Mouse (Mus musculus) midbrain, embryonic 14.5 days (tissue): ENCODE data around the gene Gm1113. TPM values are rescaled to one million over a fixed set of nuclear protein-coding genes. Genes with fewer than 3 reads are reported as not detected.

ENCODE experiments used
- ATAC-seq: fragments of 200-750 bp; cut with Nextera tagmentation; 2 replicates; pipeline ENCODE4 v1.8.0; 2017; ENCODE audit warnings: moderate number of reproducible peaks, moderate library complexity; ENCODE audit not compliant: low FRiP score, low TSS enrichment
- DNase-seq: peaks from one replicate; pipeline ENCODE4 v3.0.0-alpha.2; 2015
- H3K27ac ChIP-seq: fragments of 300-500 bp; sonication (generic); replicated peaks from 2 replicates; pipeline ENCODE4 v1.5.1; 2014; ENCODE audit warnings: mild to moderate bottlenecking, low read depth, low read length, moderate library complexity
- H3K27me3 ChIP-seq: fragments of 300-500 bp; sonication (generic); 2 replicates; pipeline ENCODE4 v1.6.1; 2014; ENCODE audit warnings: low read length, control low read depth, mixed read lengths; ENCODE audit not compliant: control insufficient read depth, insufficient read depth
- H3K36me3 ChIP-seq: fragments of 300-500 bp; sonication (generic); 2 replicates; pipeline ENCODE4 v1.6.1; 2014; ENCODE audit warnings: low read length, control low read depth; ENCODE audit not compliant: control insufficient read depth, insufficient read depth
- H3K4me1 ChIP-seq: fragments of 300-500 bp; sonication (generic); 2 replicates; pipeline ENCODE4 v1.6.1; 2014; ENCODE audit warnings: mild to moderate bottlenecking, antibody characterized with exemption, low read length, control low read depth; ENCODE audit not compliant: control insufficient read depth, insufficient read depth
- H3K4me2 ChIP-seq: fragments of 300-500 bp; sonication (generic); 2 replicates; pipeline ENCODE4 v1.6.1; 2014; ENCODE audit warnings: mild to moderate bottlenecking, low read length, moderate library complexity
- H3K4me3 ChIP-seq: fragments of 300-500 bp; sonication (generic); replicated peaks from 2 replicates; pipeline ENCODE4 v1.5.1; 2014; ENCODE audit warnings: low read depth, low read length
- H3K9ac ChIP-seq: fragments of 300-500 bp; sonication (generic); replicated peaks from 2 replicates; pipeline ENCODE4 v1.6.1; 2014; ENCODE audit warnings: mild to moderate bottlenecking, low read length, moderate library complexity
- H3K9me3 ChIP-seq: fragments of 300-500 bp; sonication (generic); 2 replicates; pipeline ENCODE4 v1.6.1; 2016; ENCODE audit warnings: low read length, control low read depth, mixed read lengths; ENCODE audit not compliant: control insufficient read depth
- WGBS: fragments of 180-500 bp; shearing (Covaris S2); extraction: QIAGEN DNeasy Blood & Tissue Kit; methylation state at CpG from one replicate; pipeline ENCODE4 v1.1.7; 2014; 5-methylcytosine and 5-hydroxymethylcytosine counted together
- polyA plus RNA-seq: library from polyadenylated mRNA; unstranded; fragments of >200 nt; fragmentation: Nextera tagmentation; extraction: Ambion mirVana; gene quantifications from 2 replicates; pipeline ENCODE4 v1.2.1, GENCODE M21; 2014

Gm1113 gene
- polyA plus RNA-seq, 1 experiment from 2014 or later: not detected

GRCm38 (mm10) chr9:35493033-35493732, 24.9 kb downstream of the Gm1113 start:
- peak; percentile 29 for DNase-seq
- Histone ChIP-seq H3K4me2 (no peak overlapping the region), H3K36me3 (peaks cover 42% of the 10 kb centered on the region), H3K4me1 (no peaks in the 10 kb centered on the region), H3K27ac (no peak overlapping the region), H3K4me3 (no peak overlapping the region), H3K27me3 (no peaks in the 10 kb centered on the region), H3K9me3 (no peaks in the 10 kb centered on the region), H3K9ac (no peak overlapping the region)
- ATAC-seq: no peak
- WGBS: 56% methylated on average over 7 of the region's 7 CpGs

- WGBS: 87% methylated on average over 11 of the region's 11 CpGs
- H3K36me3 ChIP-seq: peaks cover 45% of the 10 kb centered on the region
- ATAC-seq: no peak
These were observed 26.8 kb downstream of the Gm1113 start for GRCm38 (mm10) chr9:35491109-35491866.

GRCm38 (mm10) chr9:35488496-35488895, 29.6 kb downstream of the Gm1113 start:
- Histone ChIP-seq H3K27ac (no peak overlapping the region), H3K4me3 (no peak overlapping the region), H3K4me2 (no peak overlapping the region), H3K4me1 (no peaks in the 10 kb centered on the region), H3K9ac (no peak overlapping the region), H3K27me3 (no peaks in the 10 kb centered on the region), H3K36me3 (peaks cover 62% of the 10 kb centered on the region), H3K9me3 (no peaks in the 10 kb centered on the region)
- 91% methylated on average over 4 of the region's 4 CpGs for WGBS
- ATAC-seq: no peak
- no peak for DNase-seq

More at GRCm38 (mm10) chr9:35491109-35491866, 26.8 kb downstream of the Gm1113 start:
- no peaks in the 10 kb centered on the region for H3K27me3 ChIP-seq
- no peak overlapping the region for H3K4me2 ChIP-seq
- no peak for DNase-seq
- H3K4me3 ChIP-seq: no peak overlapping the region
- H3K4me1 ChIP-seq: no peaks in the 10 kb centered on the region
- H3K9me3 ChIP-seq: no peaks in the 10 kb centered on the region
- no peak overlapping the region for H3K27ac ChIP-seq
- H3K9ac ChIP-seq: no peak overlapping the region

DNA sequence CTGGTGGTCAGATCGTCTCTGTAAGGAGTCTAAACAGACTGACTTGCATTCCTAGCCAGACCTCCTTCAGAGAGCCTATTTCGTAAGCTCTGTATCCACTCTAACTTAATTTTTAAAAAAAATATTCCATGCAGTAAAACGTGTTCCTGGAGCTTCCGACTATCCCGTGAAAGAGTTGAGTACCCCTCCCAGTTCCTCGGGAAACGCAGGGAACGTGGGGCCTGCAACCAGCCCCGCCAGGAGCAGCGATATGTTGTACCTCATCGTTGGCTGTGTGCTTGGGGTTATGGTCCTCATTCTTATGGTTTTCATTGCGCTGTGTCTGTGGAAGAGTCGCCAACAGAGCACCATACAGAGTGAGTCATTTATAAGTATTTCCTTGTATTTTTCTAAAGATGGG, 31.5 kb downstream of the Gm1113 start:
- Histone ChIP-seq H3K4me2 (no peak overlapping the region), H3K4me1 (no peaks in the 10 kb centered on the region), H3K36me3 (peaks cover 65% of the 10 kb centered on the region), H3K4me3 (no peak overlapping the region), H3K27ac (no peak overlapping the region), H3K9ac (no peak overlapping the region), H3K27me3 (no peaks in the 10 kb centered on the region), H3K9me3 (no peaks in the 10 kb centered on the region)
- 92% methylated on average over 13 of the region's 13 CpGs for WGBS
- ATAC-seq: no peak
- no peak for DNase-seq

GRCm38 (mm10) chr9:35483949-35484348, 34.1 kb downstream of the Gm1113 start:
- no peak for ATAC-seq
- Histone ChIP-seq H3K4me3 (no peak overlapping the region), H3K36me3 (peaks cover 53% of the 10 kb centered on the region), H3K27me3 (no peaks in the 10 kb centered on the region), H3K9ac (no peak overlapping the region), H3K27ac (no peak overlapping the region), H3K4me1 (no peaks in the 10 kb centered on the region), H3K9me3 (no peaks in the 10 kb centered on the region), H3K4me2 (no peak overlapping the region)
- 85% methylated on average over 3 of the region's 3 CpGs for WGBS
- no peak for DNase-seq

DNA sequence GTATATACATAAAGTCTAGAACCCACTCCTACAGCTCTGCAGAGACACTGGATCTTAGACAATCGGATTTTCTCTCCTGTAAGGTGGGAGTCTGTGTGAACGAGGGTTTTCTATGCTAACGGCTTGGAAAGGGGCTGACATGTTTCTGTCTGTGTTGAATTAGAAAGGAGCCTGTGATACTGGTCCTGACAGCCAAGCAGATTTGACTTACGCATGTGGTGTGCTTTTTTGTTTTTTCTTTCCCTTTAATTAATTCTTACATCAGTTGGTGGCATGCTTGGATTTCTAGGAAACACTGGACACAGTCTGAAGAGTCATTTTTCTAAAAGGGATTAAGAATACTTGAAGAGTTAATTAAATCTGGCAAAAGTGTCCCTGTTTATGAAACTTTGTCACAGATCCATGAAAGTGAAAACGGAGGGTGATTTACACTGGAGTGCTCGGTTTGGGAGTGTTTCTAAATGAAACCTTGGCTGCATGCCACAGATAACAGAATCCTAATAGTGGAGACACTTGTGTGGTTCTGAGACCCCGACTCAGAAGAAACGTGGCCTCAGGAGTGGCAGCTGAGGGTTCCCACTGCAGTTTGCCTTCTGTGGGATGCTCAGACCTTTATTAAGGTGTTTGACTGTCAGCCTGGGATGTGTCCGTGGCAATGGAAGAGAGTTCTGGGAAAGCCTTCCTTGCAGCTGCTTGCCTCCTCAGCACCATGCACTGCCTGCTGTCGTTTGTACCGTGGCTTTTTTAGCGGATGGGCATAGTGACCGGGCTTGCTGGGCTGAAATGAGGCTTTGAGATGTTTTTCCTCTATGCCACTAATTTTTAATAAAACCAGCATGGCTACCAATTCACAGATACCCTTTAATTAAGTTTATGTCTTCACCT, 35.8 kb downstream of the Gm1113 start:
- Histone ChIP-seq H3K4me3 (no peak overlapping the region), H3K9ac (no peak overlapping the region), H3K36me3 (peaks cover 61% of the 10 kb centered on the region), H3K27ac (no peak overlapping the region), H3K9me3 (no peaks in the 10 kb centered on the region), H3K4me2 (no peak overlapping the region), H3K27me3 (no peaks in the 10 kb centered on the region), H3K4me1 (no peaks in the 10 kb centered on the region)
- no peak for ATAC-seq
- peak; percentile 37 for DNase-seq
- WGBS: 70% methylated on average over 13 of the region's 13 CpGs

DNA sequence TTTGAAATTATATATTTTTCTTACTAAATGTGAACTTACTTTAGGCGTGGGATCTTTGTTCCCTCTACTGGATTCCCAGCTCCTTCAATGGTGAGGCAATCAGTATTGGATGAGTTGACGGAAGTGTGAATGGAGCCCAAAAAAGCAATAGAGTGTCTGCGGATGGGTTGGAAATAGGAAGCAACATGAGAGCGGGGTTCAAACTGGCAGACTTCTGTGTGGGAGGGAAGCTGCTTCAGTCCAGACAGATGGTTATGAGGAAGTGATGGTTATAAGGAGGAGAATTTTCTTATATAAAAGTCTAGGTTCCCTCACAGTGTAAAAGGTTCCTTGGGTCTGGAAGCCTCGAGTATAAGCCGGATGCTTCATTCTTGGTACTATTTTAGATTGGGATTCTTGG, 38.6 kb downstream of the Gm1113 start:
- Histone ChIP-seq H3K4me1 (no peaks in the 10 kb centered on the region), H3K27ac (no peak overlapping the region), H3K36me3 (peaks cover 62% of the 10 kb centered on the region), H3K9me3 (no peaks in the 10 kb centered on the region), H3K4me2 (no peak overlapping the region), H3K9ac (no peak overlapping the region), H3K4me3 (no peak overlapping the region), H3K27me3 (no peaks in the 10 kb centered on the region)
- WGBS: 93% methylated on average over 6 of the region's 6 CpGs
- ATAC-seq (no peak), DNase-seq (no peak)

DNA sequence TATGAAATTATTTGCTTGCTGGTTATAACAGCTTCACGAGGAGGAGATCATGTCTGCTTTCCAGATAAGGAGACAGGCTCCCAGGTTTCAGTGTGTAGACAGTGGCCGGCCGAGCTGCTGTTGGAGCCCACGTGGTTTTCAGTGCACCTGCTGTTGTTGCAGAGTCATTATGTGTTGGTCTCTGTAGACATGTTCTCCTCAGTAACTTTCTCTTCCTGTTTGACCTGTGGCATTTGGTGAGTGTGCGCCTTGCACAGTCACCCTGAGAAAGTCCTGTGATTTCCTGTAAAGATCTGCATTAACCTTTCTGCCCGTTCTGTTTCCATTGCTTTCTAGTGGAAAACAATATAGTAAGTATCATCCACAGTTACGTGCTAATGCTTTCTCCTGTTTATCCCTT, 42.7 kb downstream of the Gm1113 start:
- H3K4me1 ChIP-seq: no peaks in the 10 kb centered on the region
- ATAC-seq: no peak
- no peak overlapping the region for H3K4me2 ChIP-seq
- no peaks in the 10 kb centered on the region for H3K27me3 ChIP-seq
- H3K27ac ChIP-seq: no peak overlapping the region
- 91% methylated on average over 7 of the region's 7 CpGs for WGBS
- peaks cover 71% of the 10 kb centered on the region for H3K36me3 ChIP-seq
- H3K9ac ChIP-seq: no peak overlapping the region
- DNase-seq: no peak
- no peak overlapping the region for H3K4me3 ChIP-seq
- no peaks in the 10 kb centered on the region for H3K9me3 ChIP-seq
